Mouse (Mus musculus): ENCODE results near the gene Fgfr2. TPM values are rescaled to one million over a fixed set of nuclear protein-coding genes. Genes with fewer than 3 reads are reported as not detected.
A peak's percentile ranks its signal among the peaks of the same experiment; 100 is the strongest.

The Fgfr2 gene
- total RNA-seq, 2 experiments from 2014 or later, result 43.7 to 44.3 TPM

DNA sequence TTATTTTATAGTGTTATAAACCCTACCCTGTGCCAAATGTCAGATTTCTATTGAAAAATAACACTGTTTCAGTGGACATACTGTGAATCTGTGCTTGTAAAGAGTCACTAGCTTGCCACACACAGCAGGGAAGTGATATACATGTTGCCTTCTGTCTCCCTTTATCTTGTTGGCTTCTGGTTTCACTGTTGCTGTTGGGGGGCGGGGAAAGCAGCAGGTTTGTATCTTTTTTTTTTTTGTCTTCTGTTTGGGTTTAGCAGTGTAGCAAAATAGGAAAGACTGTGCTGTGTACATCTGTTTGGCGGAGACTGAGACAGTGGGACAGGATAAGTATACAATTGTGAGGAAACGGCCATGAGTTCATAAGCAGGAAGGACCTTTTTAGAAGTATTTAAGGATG is 2255.9 kb downstream of the Fgfr2 start:
- no peak for DNase-seq (ENCODE audit: extremely low spot score in 1 of 2, low spot score in 1 of 2)

DNA sequence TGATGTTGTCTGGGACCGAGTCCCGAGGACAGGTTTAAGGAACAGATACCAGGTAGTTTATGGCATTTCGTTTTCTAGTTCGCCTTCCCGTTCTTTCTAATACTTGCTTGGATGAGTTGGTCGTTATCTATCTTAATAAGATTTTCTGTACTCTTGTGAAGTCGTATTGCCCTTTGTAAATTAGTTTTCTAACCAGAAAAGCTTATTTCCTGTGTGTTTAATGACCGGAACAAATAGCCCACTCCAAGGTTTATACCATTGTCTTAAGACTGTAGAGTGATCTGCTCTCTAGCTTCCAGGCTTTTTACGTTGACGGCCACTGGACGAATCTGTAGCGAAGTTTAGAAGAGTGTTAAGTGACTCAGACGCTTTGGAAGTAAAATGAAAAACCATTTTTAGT is 2256.5 kb downstream of the Fgfr2 start:
- DNase-seq (ENCODE audit: extremely low spot score in 1 of 2, low spot score in 1 of 2), result no peak

DNA sequence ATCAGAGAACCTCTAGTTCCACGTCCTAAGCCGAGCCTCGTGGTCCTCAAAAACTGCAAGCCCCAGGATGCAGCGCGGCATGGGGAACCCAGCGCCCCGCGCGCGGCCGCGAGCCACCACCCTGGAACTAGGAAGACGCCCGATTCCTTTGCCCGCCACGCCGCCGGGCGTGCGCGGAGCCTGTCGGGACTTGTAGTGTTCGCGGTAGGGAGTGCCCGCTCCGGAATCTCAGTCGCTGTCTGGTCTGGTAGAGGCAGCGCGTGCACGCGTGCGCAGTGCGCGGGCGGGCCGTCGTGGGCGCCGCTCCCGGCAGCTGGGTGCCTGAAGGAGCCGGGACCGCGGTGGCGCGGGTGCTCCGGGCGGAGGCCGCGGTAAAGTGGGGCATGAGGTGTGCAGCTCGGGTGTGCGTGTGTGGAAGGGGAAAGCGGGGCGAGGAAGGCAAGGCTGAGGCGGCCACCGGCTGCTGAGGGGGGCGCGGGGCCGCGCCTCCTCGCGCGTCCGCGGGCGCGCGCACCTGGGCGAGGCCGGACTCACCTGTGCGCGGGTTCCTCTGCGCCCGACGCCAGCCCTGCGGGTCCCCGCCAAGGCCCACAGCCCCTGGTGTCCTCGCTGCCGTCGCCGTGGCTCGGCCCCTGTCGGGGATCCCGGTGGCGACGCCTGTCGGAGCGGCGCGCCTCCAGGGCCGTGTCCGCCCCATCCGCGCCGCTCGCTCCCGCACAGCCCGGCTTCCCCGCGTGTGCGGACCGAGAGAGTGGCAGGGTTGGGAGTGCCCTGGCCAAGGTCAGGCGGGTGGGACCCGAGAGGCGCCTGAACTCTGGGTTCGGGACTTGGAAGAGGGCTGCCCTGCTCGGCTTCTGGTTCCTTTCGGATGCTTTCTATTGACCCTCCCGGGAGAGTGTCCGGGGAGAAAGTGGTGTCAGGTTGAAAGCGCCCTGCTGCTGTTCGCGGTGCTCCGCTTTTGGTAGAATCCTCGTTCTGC is 2257.2 kb downstream of the Fgfr2 start, which contains the start of gene Plekha1:
Gene Plekha1, plus strand, starts transcription at position 144 of the 979 bp plus-strand sequence.
- peak; percentile 88 to 96 for DNase-seq (ENCODE audit: extremely low spot score in 1 of 2, low spot score in 1 of 2)

- no peak for DNase-seq (ENCODE audit: extremely low spot score in 1 of 2, low spot score in 1 of 2)
These were observed 2258.4 kb downstream of the Fgfr2 start for GRCm38 (mm10) chr7:130864711-130865110.

DNA sequence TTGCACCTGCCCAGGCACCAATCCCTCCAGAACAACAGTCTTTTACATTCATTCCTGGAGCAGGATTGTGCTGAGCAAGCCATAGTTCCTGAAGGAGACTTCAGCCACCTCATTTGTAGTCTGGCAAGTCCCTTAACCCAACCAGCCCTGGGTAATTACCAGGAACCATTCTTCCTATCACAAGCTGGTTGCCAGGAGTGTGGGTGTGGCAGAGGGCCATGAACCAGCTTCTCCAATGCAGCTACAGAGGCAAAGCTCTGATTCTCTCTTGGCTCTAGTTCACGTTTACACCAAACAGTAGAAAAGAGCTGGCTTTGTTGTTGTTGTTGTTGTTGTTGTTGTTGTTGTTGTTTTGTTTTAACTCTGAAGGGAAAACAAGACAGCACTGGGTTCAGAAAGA is 2260.6 kb downstream of the Fgfr2 start:
- DNase-seq (ENCODE audit: extremely low spot score in 1 of 2, low spot score in 1 of 2), result no peak

- no peak for DNase-seq (ENCODE audit: extremely low spot score in 1 of 2, low spot score in 1 of 2)
These were observed 2262.4 kb downstream of the Fgfr2 start for GRCm38 (mm10) chr7:130860721-130861142.

DNA sequence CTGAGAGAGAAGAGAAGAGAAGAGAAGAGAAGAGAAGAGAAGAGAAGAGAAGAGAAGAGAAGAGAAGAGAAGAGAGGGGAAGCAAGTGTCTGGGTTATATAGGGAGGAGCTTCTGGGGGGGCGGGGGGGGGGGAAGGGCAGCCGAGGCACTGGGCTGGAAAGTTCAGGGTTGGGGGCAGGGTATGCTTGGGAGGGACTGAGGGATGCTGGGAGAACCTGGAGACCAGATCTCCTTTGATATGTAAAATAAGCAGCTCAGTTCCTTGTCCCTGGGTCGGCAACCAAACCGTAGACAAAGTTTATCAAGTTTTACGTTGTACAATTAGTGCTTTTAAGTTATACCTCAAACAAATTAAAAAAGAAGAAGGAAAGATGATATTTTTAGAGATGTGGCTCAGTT is 2263.2 kb downstream of the Fgfr2 start:
- DNase-seq (ENCODE audit: extremely low spot score in 1 of 2, low spot score in 1 of 2), result no peak

GRCm38 (mm10) chr7:130857973-130858372 is 2265.2 kb downstream of the Fgfr2 start:
- no peak for DNase-seq (ENCODE audit: extremely low spot score in 1 of 2, low spot score in 1 of 2)

- DNase-seq (ENCODE audit: extremely low spot score in 1 of 2, low spot score in 1 of 2), result no peak
These were observed 2267.5 kb downstream of the Fgfr2 start for GRCm38 (mm10) chr7:130855681-130856080.

DNA sequence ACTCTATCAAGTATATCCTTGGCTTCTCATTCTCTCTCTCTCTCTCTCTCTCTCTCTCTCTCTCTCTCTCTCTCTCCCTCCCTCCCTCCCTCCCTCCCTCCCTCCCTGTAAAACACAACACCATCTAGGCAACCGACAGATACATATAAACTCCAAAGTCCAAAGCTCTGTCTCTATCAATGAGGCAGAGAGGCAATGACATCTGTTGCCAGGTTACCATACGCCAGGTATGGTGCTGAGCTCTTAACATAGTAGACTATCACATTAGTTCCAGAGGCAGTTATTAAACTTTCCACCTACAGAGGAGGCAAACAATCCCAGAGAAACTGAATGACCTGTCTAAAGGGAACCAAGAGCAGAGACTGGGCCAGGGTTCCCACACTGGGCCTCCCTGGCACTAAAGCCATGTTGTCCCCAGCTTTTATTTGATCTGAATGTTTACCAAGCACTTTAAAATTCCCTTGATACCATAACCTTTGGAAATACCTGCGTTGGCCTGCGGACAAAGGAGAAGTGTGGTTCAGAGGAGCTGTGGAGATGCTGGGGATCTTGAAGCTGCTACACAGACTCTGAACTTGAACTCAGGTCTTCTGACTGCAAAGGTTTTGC is 2268.4 kb downstream of the Fgfr2 start:
- DNase-seq (ENCODE audit: extremely low spot score in 1 of 2, low spot score in 1 of 2), result no peak

DNA sequence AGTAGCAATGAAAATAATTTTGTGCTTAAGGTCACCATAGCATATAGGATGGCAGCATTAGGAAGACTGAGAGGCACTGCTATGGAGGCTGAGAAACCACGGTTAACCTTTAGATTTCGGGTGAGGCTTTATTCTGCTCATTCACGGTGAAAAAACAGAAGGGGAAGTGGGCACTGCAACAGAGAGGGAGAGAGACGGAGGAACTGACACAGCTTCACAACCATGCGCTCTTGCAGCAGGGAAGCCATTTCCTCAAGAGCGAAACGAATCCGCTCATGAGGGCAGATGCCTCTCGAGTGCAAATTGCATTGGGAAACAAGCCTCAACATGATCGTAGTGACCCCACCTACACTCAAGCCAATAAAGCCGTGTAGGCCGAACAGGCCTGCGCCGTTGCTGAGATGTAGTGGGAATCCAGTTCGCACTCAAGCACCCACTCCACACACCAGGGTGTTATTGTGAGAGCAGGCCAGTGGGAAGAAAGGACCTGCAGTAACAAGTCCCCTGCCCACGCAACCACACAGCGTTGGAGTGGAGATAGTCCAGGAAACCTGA is 2275.9 kb downstream of the Fgfr2 start:
- no peak for DNase-seq (ENCODE audit: extremely low spot score in 1 of 2, low spot score in 1 of 2)

GRCm38 (mm10) chr7:130839380-130840100 is 2283.6 kb downstream of the Fgfr2 start:
- DNase-seq (ENCODE audit: extremely low spot score in 1 of 2, low spot score in 1 of 2), result no peak

DNA sequence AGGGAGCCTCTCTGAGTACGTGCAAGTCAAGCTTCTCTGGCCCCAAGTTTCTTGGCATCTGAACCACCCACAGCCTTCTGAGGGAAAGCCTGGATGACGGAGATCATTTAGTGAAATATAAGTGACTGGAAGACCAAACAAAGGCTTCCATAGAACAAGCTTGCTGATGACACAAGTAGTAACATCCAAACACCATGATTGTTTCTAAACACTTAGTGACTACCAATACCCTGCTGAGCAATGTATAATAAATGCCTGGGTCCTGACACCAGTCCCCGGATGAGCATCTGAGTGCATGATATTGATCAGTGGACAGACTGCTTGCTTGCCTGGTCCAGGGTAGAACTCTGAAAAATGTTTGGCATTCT is 2284.5 kb downstream of the Fgfr2 start:
- no peak for DNase-seq (ENCODE audit: extremely low spot score in 1 of 2, low spot score in 1 of 2)

DNA sequence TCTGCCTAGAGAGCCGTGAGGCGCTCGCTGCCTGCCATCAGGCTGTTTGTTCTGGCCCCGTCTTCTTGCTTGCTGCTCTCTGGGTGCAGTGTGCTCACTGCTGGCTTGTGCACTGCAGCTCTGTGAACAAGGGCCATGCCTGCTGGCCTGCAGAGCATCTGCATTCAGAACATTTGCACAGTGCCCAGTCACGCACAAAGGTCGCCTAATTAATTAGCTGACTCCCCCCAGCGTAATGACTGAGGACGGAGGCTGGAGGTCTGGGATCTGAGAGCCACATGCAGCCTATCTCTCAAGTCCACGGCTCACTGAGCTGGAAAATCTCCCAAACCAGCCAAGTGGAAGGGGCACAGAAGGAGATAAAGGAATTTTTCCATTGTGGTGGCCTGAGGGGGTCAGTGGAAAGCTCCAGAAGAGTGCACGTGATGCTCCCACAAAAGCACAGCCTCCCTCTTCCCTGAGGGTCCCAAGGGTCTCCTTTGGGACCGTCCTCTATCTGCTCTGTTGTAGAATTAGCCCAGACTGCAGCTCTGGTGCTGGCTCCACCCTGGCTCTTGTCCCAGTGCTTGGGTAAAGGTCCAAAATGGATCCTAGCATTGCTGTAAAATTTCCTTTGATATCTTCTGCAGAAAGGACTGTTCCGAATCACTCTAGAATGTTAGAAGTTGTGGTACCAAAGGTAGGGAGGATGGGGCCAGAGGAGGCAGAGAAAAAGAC is 2285.1 kb downstream of the Fgfr2 start:
- DNase-seq (ENCODE audit: extremely low spot score in 1 of 2, low spot score in 1 of 2), result no peak

DNA sequence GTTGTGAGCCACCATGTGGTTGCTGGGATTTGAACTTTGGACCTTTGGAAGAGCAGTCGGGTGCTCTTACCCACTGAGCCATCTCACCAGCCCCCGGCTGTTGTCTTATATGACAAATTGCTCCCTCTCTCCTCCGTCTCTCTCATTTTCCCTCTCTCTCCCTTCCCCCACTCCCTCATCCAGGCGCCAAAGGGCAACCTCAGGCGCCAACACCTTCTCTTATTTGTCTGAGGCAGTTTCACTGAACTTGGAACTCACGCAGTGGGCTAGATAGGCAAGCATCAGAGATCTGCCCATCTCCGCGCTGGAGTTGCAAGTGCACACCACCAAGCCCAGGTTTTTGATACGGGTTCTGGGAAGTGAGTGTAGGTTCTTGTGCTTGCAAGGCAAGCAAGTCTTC is 2287.1 kb downstream of the Fgfr2 start:
- no peak for DNase-seq (ENCODE audit: extremely low spot score in 1 of 2, low spot score in 1 of 2)

DNA sequence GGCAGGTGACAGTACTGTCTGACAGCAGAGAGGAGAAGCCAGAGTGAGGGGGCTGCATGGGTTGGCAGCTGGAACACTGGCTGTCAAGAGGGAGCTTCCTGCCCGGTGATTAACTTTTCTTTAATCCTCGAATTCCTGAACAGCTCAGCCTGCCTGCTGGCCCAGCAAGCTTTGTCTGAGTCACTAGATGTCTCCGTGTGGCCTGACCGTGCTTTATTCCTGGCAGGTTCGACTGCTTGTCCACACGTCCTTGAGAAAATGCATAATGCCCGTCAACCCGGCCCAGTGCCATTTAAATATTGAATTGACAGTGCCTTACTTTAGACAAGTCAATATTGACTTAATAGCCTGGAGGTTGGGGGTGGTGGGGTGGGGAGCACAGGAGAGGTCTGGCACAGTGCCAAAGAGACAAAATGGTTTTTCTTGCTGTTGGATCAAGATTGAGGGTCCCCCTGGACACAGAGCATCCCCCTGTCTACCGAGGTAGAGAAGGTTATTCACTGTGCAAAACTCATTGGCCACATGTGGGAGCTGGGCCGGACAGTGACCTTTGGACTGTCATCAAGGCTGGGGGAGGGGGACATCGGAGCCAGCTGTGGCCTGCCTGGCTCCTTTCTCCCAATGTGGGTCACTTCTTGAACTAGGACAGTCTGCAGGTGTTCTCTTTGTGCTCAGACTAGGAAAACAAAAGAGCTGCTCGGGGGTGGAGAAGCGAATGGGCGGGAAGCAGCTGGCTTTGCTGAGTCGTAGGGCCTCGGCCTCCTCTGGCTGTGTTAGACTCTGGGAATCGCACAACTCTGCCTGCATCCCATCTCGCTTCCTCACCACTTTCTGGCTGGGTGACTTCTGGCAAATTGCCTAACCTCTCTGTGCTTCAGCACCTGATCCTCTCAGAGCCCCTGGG is 2287.9 kb downstream of the Fgfr2 start:
- no peak for DNase-seq (ENCODE audit: extremely low spot score in 1 of 2, low spot score in 1 of 2)

DNA sequence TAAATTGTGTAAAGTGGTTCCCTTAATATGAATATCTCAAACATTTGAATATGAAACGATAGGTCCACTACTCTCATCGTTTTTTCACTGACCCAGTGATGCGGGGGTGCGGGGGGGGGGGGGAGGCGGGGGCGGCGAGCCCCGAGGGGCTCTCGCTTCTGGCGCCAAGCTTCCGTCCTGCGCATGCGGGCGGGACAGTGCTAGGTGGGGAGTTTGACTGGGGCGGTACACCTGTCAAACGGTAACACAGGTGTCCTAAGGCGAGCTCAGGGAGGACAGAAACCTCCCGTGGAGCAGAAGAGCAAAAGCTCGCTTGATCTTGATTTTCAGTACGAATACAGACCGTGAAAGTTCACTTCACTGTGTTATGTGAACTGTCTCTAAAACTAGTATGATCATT is 2288.9 kb downstream of the Fgfr2 start:
- DNase-seq (ENCODE audit: extremely low spot score in 1 of 2, low spot score in 1 of 2), result no peak

DNA sequence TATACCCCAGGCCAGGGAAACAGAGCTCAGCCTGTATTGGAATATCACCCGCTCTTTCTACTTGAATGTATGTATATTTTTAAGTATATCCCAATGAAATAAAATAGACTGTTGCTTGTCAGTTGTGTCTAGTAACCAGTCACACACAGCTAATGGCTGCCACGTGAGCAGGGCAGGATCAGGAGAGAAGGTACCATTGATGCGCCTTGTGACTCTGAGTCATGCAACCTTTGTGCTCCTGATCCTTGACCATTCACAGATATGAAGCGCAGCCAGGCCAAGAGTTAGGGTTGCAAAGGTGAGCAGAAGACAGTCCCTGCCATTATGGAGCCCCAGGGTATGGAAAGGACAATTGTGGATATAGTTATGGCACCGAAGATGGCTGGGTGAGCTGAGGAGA is 2291.6 kb downstream of the Fgfr2 start:
- DNase-seq (ENCODE audit: extremely low spot score in 1 of 2, low spot score in 1 of 2), result no peak

DNA sequence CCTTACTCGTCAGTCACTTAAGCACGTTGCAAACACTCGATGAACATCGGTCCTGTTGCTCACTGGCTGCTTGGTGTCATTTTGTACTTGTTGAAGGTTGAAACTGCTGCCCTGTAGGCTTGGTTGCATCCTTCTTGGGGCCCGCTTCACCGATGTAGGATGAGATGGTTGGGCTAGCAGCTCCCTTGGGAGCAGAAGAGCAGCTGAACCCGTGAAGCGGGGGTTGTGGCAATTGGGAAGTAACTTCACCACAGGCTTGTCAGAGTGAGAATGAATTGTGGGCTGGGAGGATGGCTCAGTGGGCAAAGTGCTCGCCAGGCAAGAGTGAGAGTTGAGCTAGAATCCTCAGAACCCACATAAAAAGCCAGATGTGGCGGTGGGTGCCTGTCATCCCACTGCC is 2294.7 kb downstream of the Fgfr2 start:
- DNase-seq (ENCODE audit: extremely low spot score in 1 of 2, low spot score in 1 of 2), result no peak
